Mouse (Mus musculus): ENCODE results near the gene Eif4e3.

DNA sequence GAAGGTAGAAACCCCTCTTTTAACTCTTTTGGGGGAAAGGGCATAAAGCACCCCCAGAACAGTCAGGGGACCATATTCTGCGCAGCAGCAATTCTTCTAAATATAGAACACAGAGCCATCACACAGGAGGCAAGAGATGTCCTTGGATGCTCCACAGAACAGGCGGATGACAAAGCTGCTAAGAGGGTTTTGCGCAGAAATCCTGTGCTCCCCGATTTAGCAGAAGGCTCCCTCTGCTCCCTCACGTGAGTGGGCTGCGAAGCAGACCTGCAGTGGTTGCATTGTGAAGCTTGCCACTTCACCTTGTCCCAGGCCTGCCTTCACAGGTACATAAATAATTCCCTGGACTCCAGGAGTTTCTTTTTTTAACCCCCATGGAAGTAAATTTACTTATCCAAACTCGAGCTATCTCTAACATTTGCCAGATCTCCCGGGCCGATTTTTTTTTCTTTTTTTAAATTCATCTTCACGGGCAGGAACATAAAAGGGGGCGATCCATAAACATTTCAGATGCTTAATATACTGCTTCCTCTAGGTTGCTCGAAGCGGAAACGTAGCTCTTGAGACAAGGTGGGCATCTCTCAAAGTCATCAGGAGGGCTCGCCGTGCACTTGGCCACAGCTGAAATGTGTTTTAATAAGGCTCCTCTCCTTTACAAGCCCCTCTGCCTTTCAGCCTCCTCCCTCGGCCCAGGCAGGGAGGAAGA is 51.9 kb downstream of the Eif4e3 start:
- TF ChIP-seq MEF2A (IDR thresholded peaks at IDR 0.05; ENCODE audit: borderline replicate concordance, low read depth, low read length) (no peak), RAD21 (IDR thresholded peaks at IDR 0.05; ENCODE audit: low read depth, low read length) (no peak), POLR2A (IDR thresholded peaks at IDR 0.05; ENCODE audit: low read depth, low read length) (no peak), KAT2A (IDR thresholded peaks at IDR 0.05; ENCODE audit: insufficient replicate concordance, low read length) (no peak), TCF12 (IDR thresholded peaks at IDR 0.05; ENCODE audit: low read depth, low read length) (no peak), MYC (IDR thresholded peaks at IDR 0.05; ENCODE audit: low read depth, low read length) (no peak), MAFK (IDR thresholded peaks at IDR 0.05; ENCODE audit: insufficient replicate concordance, low read length) (no peak), SIN3A (IDR thresholded peaks at IDR 0.05; ENCODE audit: low read length) (no peak), CTCF (conservative IDR thresholded peaks at IDR 0.05 in 1 of 2, IDR thresholded peaks at IDR 0.05 in 1 of 2; ENCODE audit: low read depth in 2 of 2, low read length in 2 of 2) (no peak), ZNF384 (IDR thresholded peaks at IDR 0.05; ENCODE audit: low read depth, low read length) (no peak)
